Mouse (Mus musculus) intestine, postnatal 0 days (tissue): ENCODE data around the gene Akap12. TPM values are rescaled to one million over a fixed set of nuclear protein-coding genes. Genes with fewer than 3 reads are reported as not detected.
A peak's percentile ranks its signal among the peaks of the same experiment; 100 is the strongest.

ENCODE experiments used
- ATAC-seq: fragments of 200-750 bp; cut with Nextera tagmentation; 2 replicates; pipeline ENCODE4 v1.8.0; 2017; ENCODE audit warnings: mild to moderate bottlenecking, moderate TSS enrichment, moderate library complexity
- H3K27ac ChIP-seq: fragments of 300-500 bp; sonication (generic); 2 replicates; pipeline ENCODE4 v1.5.1; 2014; ENCODE audit warnings: mild to moderate bottlenecking, low read depth, low read length, moderate library complexity
- H3K27me3 ChIP-seq: fragments of 300-500 bp; sonication (generic); replicated peaks from 2 replicates; pipeline ENCODE4 v1.6.1; 2014; ENCODE audit warnings: low read length, mixed read lengths; ENCODE audit not compliant: control insufficient read depth, insufficient read depth
- H3K36me3 ChIP-seq: fragments of 300-500 bp; sonication (generic); 2 replicates; pipeline ENCODE4 v1.6.1; 2014; ENCODE audit warnings: mild to moderate bottlenecking, moderate library complexity; ENCODE audit not compliant: control insufficient read depth, insufficient read depth
- H3K4me1 ChIP-seq: fragments of 300-500 bp; sonication (generic); replicated peaks from 2 replicates; pipeline ENCODE4 v1.6.1; 2014; ENCODE audit warnings: antibody characterized with exemption, low read length, mixed read lengths; ENCODE audit not compliant: control insufficient read depth, insufficient read depth
- H3K4me2 ChIP-seq: fragments of 300-500 bp; sonication (generic); replicated peaks from 2 replicates; pipeline ENCODE4 v1.6.1; 2014; ENCODE audit warnings: low read depth, mild to moderate bottlenecking, moderate library complexity
- H3K4me3 ChIP-seq: fragments of 300-500 bp; sonication (generic); 2 replicates; pipeline ENCODE4 v1.5.1; 2014; ENCODE audit warnings: low read depth, low read length
- H3K9ac ChIP-seq: fragments of 300-500 bp; sonication (generic); 2 replicates; pipeline ENCODE4 v1.6.1; 2014; ENCODE audit warnings: mild to moderate bottlenecking, low read depth, low read length
- H3K9me3 ChIP-seq: fragments of 300-500 bp; sonication (generic); 2 replicates; pipeline ENCODE4 v1.6.1; 2016; ENCODE audit warnings: mixed run types; ENCODE audit not compliant: control insufficient read depth
- CTCF ChIP-seq: sonication (generic); IDR thresholded peaks from 2 replicates; pipeline ENCODE4 v1.5.1; 2016; ENCODE audit warnings: low read depth, mild to moderate bottlenecking, control low read depth, antibody characterized with exemption, moderate library complexity
- WGBS: fragments of 180-500 bp; shearing (Covaris S2); extraction: QIAGEN DNeasy Blood & Tissue Kit; methylation state at CpG from one replicate; pipeline ENCODE4 v1.1.7; 2014; 5-methylcytosine and 5-hydroxymethylcytosine counted together
- polyA plus RNA-seq: library from polyadenylated mRNA; unstranded; fragments of >200 nt; fragmentation: Nextera tagmentation; extraction: Ambion mirVana; gene quantifications from 2 replicates; pipeline ENCODE4 v1.2.1, GENCODE M21; 2015

Gene Akap12
- polyA plus RNA-seq, 1 experiment from 2014 or later: 15.4 TPM

GRCm38 (mm10) chr10:4333319-4333718 lies 67.1 kb downstream of the Akap12 start:
- no peaks in the 10 kb centered on the region for H3K36me3 ChIP-seq
- 18% methylated on average over 8 of the region's 8 CpGs for WGBS
- peak overlapping the region; percentile 38; the same call in 1 of the 2 replicates for H3K4me3 ChIP-seq
- H3K4me2 ChIP-seq: peak overlapping the region; percentile 66
- 0 out of 2 replicates have a peak, but pooled peaks cover 3% of the 10 kb centered on the region for H3K4me1 ChIP-seq
- no peak overlapping the region for H3K27ac ChIP-seq
- TF ChIP-seq CTCF: peak; percentile 87
- no peak overlapping the region for H3K9ac ChIP-seq
- ATAC-seq: no peak
- H3K9me3 ChIP-seq: no peaks in the 10 kb centered on the region
- no peaks in the 10 kb centered on the region for H3K27me3 ChIP-seq

GRCm38 (mm10) chr10:4334039-4334683 lies 68.0 kb downstream of the Akap12 start:
- no peaks in the 10 kb centered on the region for H3K9me3 ChIP-seq
- H3K4me1 ChIP-seq: 0 out of 2 replicates have a peak, but pooled peaks cover 3% of the 10 kb centered on the region
- peak overlapping the region; percentile 38 for H3K4me3 ChIP-seq
- WGBS: 6% methylated on average over 27 of the region's 27 CpGs
- ATAC-seq: peak; percentile 85
- H3K9ac ChIP-seq: no peak overlapping the region; the same call in 1 of the 2 replicates
- TF ChIP-seq CTCF: no peak
- no peaks in the 10 kb centered on the region for H3K27me3 ChIP-seq
- 0 out of 2 replicates have a peak overlapping the region, but pooled peaks have one; percentile 15 for H3K27ac ChIP-seq
- H3K4me2 ChIP-seq: peak overlapping the region; percentile 66
- no peaks in the 10 kb centered on the region for H3K36me3 ChIP-seq

- TF ChIP-seq CTCF: no peak
- H3K9ac ChIP-seq: 0 out of 2 replicates have a peak overlapping the region, but pooled peaks have one; percentile 7
- no peaks in the 10 kb centered on the region for H3K36me3 ChIP-seq
- 49% methylated on average over 15 of the region's 15 CpGs for WGBS
- H3K27me3 ChIP-seq: no peaks in the 10 kb centered on the region
- no peak overlapping the region for H3K27ac ChIP-seq
- H3K9me3 ChIP-seq: no peaks in the 10 kb centered on the region
- H3K4me3 ChIP-seq: no peak overlapping the region
- ATAC-seq: no peak
- 0 out of 2 replicates have a peak, but pooled peaks cover 3% of the 10 kb centered on the region for H3K4me1 ChIP-seq
- peak overlapping the region; percentile 35; the same call in 1 of the 2 replicates for H3K4me2 ChIP-seq
These were observed 72.8 kb downstream of the Akap12 start for GRCm38 (mm10) chr10:4338863-4339461.

- WGBS: 24% methylated on average over 2 of the region's 2 CpGs
- peak; percentile 75 for TF ChIP-seq CTCF
These were observed 75.2 kb downstream of the Akap12 start for GRCm38 (mm10) chr10:4341430-4341829.

GRCm38 (mm10) chr10:4346489-4347135 lies 80.4 kb downstream of the Akap12 start:
- TF ChIP-seq CTCF: peak; percentile 90
- Histone ChIP-seq H3K4me3 (peak overlapping the region; percentile 16; the same call in 1 of the 2 replicates), H3K9ac (0 out of 2 replicates have a peak overlapping the region, but pooled peaks have one; percentile 45), H3K4me1 (0 out of 2 replicates have a peak, but pooled peaks cover 5% of the 10 kb centered on the region), H3K36me3 (no peaks in the 10 kb centered on the region), H3K27ac (no peak overlapping the region), H3K4me2 (peak overlapping the region; percentile 70), H3K27me3 (no peaks in the 10 kb centered on the region), H3K9me3 (no peaks in the 10 kb centered on the region)
- ATAC-seq: peak; percentile 93
- 12% methylated on average over 28 of the region's 28 CpGs for WGBS

More at GRCm38 (mm10) chr10:4341430-4341829, 75.2 kb downstream of the Akap12 start:
- Histone ChIP-seq H3K27me3 (no peaks in the 10 kb centered on the region), H3K4me2 (no peak overlapping the region), H3K9ac (no peak overlapping the region), H3K4me3 (no peak overlapping the region), H3K4me1 (0 out of 2 replicates have a peak, but pooled peaks cover 4% of the 10 kb centered on the region), H3K9me3 (no peaks in the 10 kb centered on the region), H3K27ac (no peak overlapping the region), H3K36me3 (no peaks in the 10 kb centered on the region)
- ATAC-seq: peak; percentile 56; the same call in 1 of the 2 replicates

- 63% methylated on average over 4 of the region's 4 CpGs for WGBS
- Histone ChIP-seq H3K27ac (no peak overlapping the region), H3K9ac (no peak overlapping the region), H3K9me3 (no peaks in the 10 kb centered on the region), H3K27me3 (no peaks in the 10 kb centered on the region), H3K4me2 (peak overlapping the region; percentile 70), H3K4me1 (0 out of 2 replicates have a peak, but pooled peaks cover 5% of the 10 kb centered on the region), H3K4me3 (no peak overlapping the region; the same call in 1 of the 2 replicates), H3K36me3 (no peaks in the 10 kb centered on the region)
- peak; percentile 40 for ATAC-seq
- TF ChIP-seq CTCF: no peak
These were observed 80.9 kb downstream of the Akap12 start for GRCm38 (mm10) chr10:4347136-4347492.
